In the genomic region with DNA sequence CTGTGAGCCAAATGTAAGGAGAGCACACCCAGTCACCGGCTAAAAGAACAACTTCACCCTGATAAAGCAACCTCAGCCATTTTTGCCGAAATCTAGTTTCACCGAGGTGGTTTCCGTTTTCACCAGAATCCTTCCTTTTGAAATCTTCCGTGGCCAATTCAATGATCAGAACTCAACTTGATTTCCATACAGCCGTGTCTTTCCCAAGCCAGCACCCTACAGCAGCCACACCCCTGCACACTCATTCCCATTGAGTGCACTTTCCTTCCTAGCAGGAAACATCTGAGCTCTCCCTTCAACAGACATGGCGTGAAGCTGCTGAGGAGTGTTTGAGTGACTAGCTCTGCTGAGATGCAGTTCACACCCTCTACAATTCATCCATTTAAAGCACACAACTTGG, we compare ENCODE assay signal across 11 mouse cellular contexts. TPM values are rescaled to one million over a fixed set of nuclear protein-coding genes. Genes with fewer than 3 reads are reported as not detected.
DNase-seq lines count a peak whose midpoint lies in the region; ATAC-seq and TF ChIP-seq lines count a peak whose summit lies in the region.
"Had no signal": no experiment of that assay in that cellular context is flagged by ENCODE, and none has a peak within 500 bp of the region (broad histone marks: within the 10 kb centered on the region; RNA-seq: fewer than 3 reads in every experiment).

No protein-coding gene starts in this region.

- no peaks in the 10 kb centered on the region for H3K36me3 ChIP-seq in liver, adult 2 months (ENCODE audit: control insufficient read depth, insufficient read depth, low read length)
- 0 out of 2 replicates have a peak, but pooled peaks cover 2% of the 10 kb centered on the region for H3K36me3 ChIP-seq in macrophage (ENCODE audit: inconsistent target)
- no peaks in the 10 kb centered on the region for H3K36me3 ChIP-seq in forebrain, embryonic 12.5 days (replicated peaks)
- no peaks in the 10 kb centered on the region for H3K36me3 ChIP-seq in intestine, embryonic 16.5 days (ENCODE audit: control insufficient read depth, insufficient read depth, low read length)
- H3K36me3 ChIP-seq: neural tube, embryonic 13.5 days had no signal

- no peak overlapping the region for H3K9ac ChIP-seq in liver, adult 2 months (ENCODE audit: low read depth, low read length)
- no peak overlapping the region for H3K9ac ChIP-seq in forebrain, embryonic 12.5 days
- H3K9ac ChIP-seq in intestine, embryonic 16.5 days (ENCODE audit: low read depth, low read length): no peak overlapping the region
- H3K9ac ChIP-seq: lung, embryonic 14.5 days; neural tube, embryonic 13.5 days had no signal

- no peaks in the 10 kb centered on the region for H3K4me1 ChIP-seq in liver, adult 2 months (ENCODE audit: control insufficient read depth, insufficient read depth, low read length)
- no peaks in the 10 kb centered on the region for H3K4me1 ChIP-seq in forebrain, embryonic 12.5 days
- no peaks in the 10 kb centered on the region for H3K4me1 ChIP-seq in intestine, embryonic 16.5 days (ENCODE audit: control insufficient read depth, insufficient read depth, low read length)
- H3K4me1 ChIP-seq: neural tube, embryonic 13.5 days had no signal

- TF ChIP-seq CTCF in liver, adult 2 months (IDR thresholded peaks at IDR 0.05; ENCODE audit: low read depth, low read length): no peak

- no peak for TF ChIP-seq POLR2A in liver, adult 2 months (IDR thresholded peaks at IDR 0.05; ENCODE audit: extremely low read depth, insufficient read depth, low read length)

- peak; percentile 37 for ATAC-seq in granulocyte monocyte progenitor cell, adult 5-6 weeks (replicated peaks; ENCODE audit: poor library complexity, severe bottlenecking)
- no peak for ATAC-seq in forebrain, embryonic 12.5 days (ENCODE audit: low FRiP score)
- ATAC-seq in intestine, embryonic 16.5 days: no peak

- H3K4me2 ChIP-seq in forebrain, embryonic 12.5 days: no peak overlapping the region
- no peak overlapping the region for H3K4me2 ChIP-seq in intestine, embryonic 16.5 days (ENCODE audit: low read depth, low read length)
- H3K4me2 ChIP-seq: lung, embryonic 14.5 days; neural tube, embryonic 13.5 days had no signal

- no peak overlapping the region; the same call in 1 of the 2 replicates for H3K4me3 ChIP-seq in liver, adult 2 months (ENCODE audit: insufficient read depth, low read depth, low read length)
- H3K4me3 ChIP-seq in macrophage (ENCODE audit: inconsistent target): no peak overlapping the region
- H3K4me3 ChIP-seq in forebrain, embryonic 12.5 days (replicated peaks): no peak overlapping the region
- no peak overlapping the region for H3K4me3 ChIP-seq in intestine, embryonic 16.5 days (ENCODE audit: low read length)
- H3K4me3 ChIP-seq: neural tube, embryonic 13.5 days had no signal

- peaks cover 2% of the 10 kb centered on the region; the same call in 1 of the 2 replicates for H3K27me3 ChIP-seq in liver, adult 2 months (ENCODE audit: control insufficient read depth, insufficient read depth, low read length)
- H3K27me3 ChIP-seq in forebrain, embryonic 12.5 days: no peaks in the 10 kb centered on the region
- no peaks in the 10 kb centered on the region for H3K27me3 ChIP-seq in intestine, embryonic 16.5 days (replicated peaks; ENCODE audit: control insufficient read depth, insufficient read depth, low read length)
- H3K27me3 ChIP-seq: neural tube, embryonic 13.5 days had no signal

- WGBS in liver, adult 2 months: 63% methylated on average over 7 of the region's 7 CpGs
- WGBS in macrophage (ENCODE audit: missing documents): 23% methylated on average over 7 of the region's 7 CpGs
- 85% methylated on average over 7 of the region's 7 CpGs for WGBS in forebrain, embryonic 12.5 days
- WGBS in intestine, embryonic 16.5 days: 75% methylated on average over 7 of the region's 7 CpGs

- no peaks in the 10 kb centered on the region for H3K79me2 ChIP-seq in liver, adult 2 months (ENCODE audit: control insufficient read depth, insufficient read depth, low read length)
- H3K79me2 ChIP-seq in macrophage (ENCODE audit: inconsistent target): peaks cover 11% of the 10 kb centered on the region

- 0 out of 2 replicates have a peak overlapping the region, but pooled peaks have one; percentile 28 for H3K27ac ChIP-seq in liver, adult 2 months (replicated peaks; ENCODE audit: insufficient read depth, low read depth, low read length)
- H3K27ac ChIP-seq in macrophage: peak overlapping the region; percentile 83
- no peak overlapping the region for H3K27ac ChIP-seq in forebrain, embryonic 12.5 days
- no peak overlapping the region for H3K27ac ChIP-seq in intestine, embryonic 16.5 days (ENCODE audit: low read length)
- H3K27ac ChIP-seq: neural tube, embryonic 13.5 days had no signal

- no peaks in the 10 kb centered on the region for H3K9me3 ChIP-seq in forebrain, embryonic 12.5 days
- no peaks in the 10 kb centered on the region for H3K9me3 ChIP-seq in intestine, embryonic 16.5 days (ENCODE audit: control insufficient read depth, low read length)
- H3K9me3 ChIP-seq: neural tube, embryonic 13.5 days had no signal

- DNase-seq in embryo, embryonic 10 days (ENCODE audit: low spot score): peak; percentile 4
- no peak for DNase-seq in embryo, embryonic 9.5 days (ENCODE audit: extremely low spot score)
- no peak for DNase-seq in liver, adult 2 months (ENCODE audit: extremely low read depth, low read depth, low spot score)
- no peak for DNase-seq in liver
- DNase-seq: adrenal gland, adult 2 months had no signal

RNA-seq across cellular contexts. Expression of a gene that starts 9.8 kb away (rescaled TPM):
- total RNA-seq in liver, adult 2 months (2014; rRNA removed): 1.2 and 2.1 TPM in 2 replicates
- polyA plus RNA-seq in liver, adult 2 months (2012; rRNA removed): 0.19 and 0.57 TPM in 2 replicates
- total RNA-seq in granulocyte monocyte progenitor cell, adult 5-6 weeks (2014; fragmentation: Nextera tagmentation): 2.9 and 4.2 TPM in 2 replicates
- 7.5 and 9.1 TPM in 2 replicates for total RNA-seq in granulocyte monocyte progenitor cell, adult 5-6 weeks (2017)
- total RNA-seq in macrophage (2018; cell fraction: chromatin; rRNA removed): 100 to 1,000 TPM in 7 of 26 experiments, 10 to 100 TPM in 18, 1 to 10 TPM in 1; 9.6 to 345 (median 38.2) TPM
- total RNA-seq in macrophage (2018; cell fraction: cytosol; rRNA removed): 100 to 1,000 TPM in 7 of 26 experiments, 10 to 100 TPM in 19; 41.3 to 309 (median 83.1) TPM
- total RNA-seq in macrophage (2018; cell fraction: nucleus; rRNA removed): 100 to 1,000 TPM in 13 of 26 experiments, 10 to 100 TPM in 13; 32.6 to 727 (median 100) TPM
- polyA plus RNA-seq in macrophage (2018): 44.2 to 693 TPM (median 52.7 TPM) in 3 replicates
- 0.10 and 0.15 TPM in 2 replicates for polyA plus RNA-seq in forebrain, embryonic 12.5 days (2016; fragmentation: Nextera tagmentation; extraction: Ambion mirVana)
- polyA plus RNA-seq in intestine, embryonic 16.5 days (2015; fragmentation: Nextera tagmentation; extraction: Ambion mirVana): 2.7 and 2.9 TPM in 2 replicates

RNA-seq across cellular contexts. Expression of a gene that starts 52.3 kb away (rescaled TPM):
- 7.9 and 9.9 TPM in 2 replicates for total RNA-seq in liver, adult 2 months (2014; rRNA removed)
- polyA plus RNA-seq in liver, adult 2 months (2012; rRNA removed): 5.0 and 7.9 TPM in 2 replicates
- total RNA-seq in granulocyte monocyte progenitor cell, adult 5-6 weeks (2014; fragmentation: Nextera tagmentation): 28.0 and 35.2 TPM in 2 replicates
- total RNA-seq in granulocyte monocyte progenitor cell, adult 5-6 weeks (2017): 50.3 and 65.9 TPM in 2 replicates
- 100 to 1,000 TPM in 3 of 26 experiments, 10 to 100 TPM in 23; 14.3 to 109 (median 64.6) TPM for total RNA-seq in macrophage (2018; cell fraction: chromatin; rRNA removed)
- total RNA-seq in macrophage (2018; cell fraction: cytosol; rRNA removed): 10 to 100 TPM in 19 of 26 experiments, 1 to 10 TPM in 7; 4.5 to 18.4 (median 13.5) TPM
- total RNA-seq in macrophage (2018; cell fraction: nucleus; rRNA removed): 10 to 100 TPM in 25 of 26 experiments, 1 to 10 TPM in 1; 7.4 to 72.9 (median 29.9) TPM
- 12.2 to 24.7 TPM (median 16.2 TPM) in 3 replicates for polyA plus RNA-seq in macrophage (2018)
- polyA plus RNA-seq in forebrain, embryonic 12.5 days (2016; fragmentation: Nextera tagmentation; extraction: Ambion mirVana): 54.1 and 60.4 TPM in 2 replicates
- polyA plus RNA-seq in intestine, embryonic 16.5 days (2015; fragmentation: Nextera tagmentation; extraction: Ambion mirVana): 33.6 and 35.8 TPM in 2 replicates

Comparison
In these comparisons a context has a peak if more than half of its experiments do, and no peak if none do; other contexts are left out.
1. H3K27ac ChIP-seq: peak in liver, adult 2 months (single experiment) and macrophage (single experiment); none in forebrain, embryonic 12.5 days (single experiment) and intestine, embryonic 16.5 days (single experiment).
2. RNA of a gene that starts 9.8 kb away (polyA plus RNA-seq): 44.2 to 693 TPM in macrophage; 2.7 to 2.9 TPM in intestine, embryonic 16.5 days, 0.19 to 0.57 TPM in liver, adult 2 months and 0.10 to 0.15 TPM in forebrain, embryonic 12.5 days; every median in the first group is over 10 times any median in the second.